Mouse (Mus musculus) layer of hippocampus, adult 9-10 months (tissue): ENCODE measurements around the gene Zfp462.
A peak's percentile ranks its signal among the peaks of the same experiment; 100 is the strongest.

ENCODE experiments used
- DNase-seq: peaks from one replicate; pipeline ENCODE4 v3.0.0; 2022; ENCODE audit warnings: low spot score

Gene Zfp462

DNA sequence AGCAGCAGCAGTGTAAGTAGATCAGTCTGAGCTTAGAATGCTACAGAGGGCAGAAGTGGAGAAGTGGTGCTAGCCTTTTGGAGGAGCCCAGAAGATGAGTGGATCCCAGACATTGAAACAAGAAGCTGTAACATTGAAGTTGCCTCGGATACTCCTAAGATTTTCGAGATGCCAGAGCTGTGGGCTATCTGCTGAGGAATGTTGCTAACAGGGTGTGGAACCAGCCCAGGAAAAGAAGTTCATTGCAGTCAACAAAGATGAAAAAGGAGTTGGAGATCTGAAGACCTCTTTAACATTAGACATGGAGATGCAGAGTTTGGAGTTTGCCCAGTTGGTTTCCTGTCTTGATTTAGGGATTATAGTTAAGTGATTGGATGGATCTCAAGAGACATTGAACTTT, 51.2 kb downstream of the Zfp462 start:
- no peak for DNase-seq

DNA sequence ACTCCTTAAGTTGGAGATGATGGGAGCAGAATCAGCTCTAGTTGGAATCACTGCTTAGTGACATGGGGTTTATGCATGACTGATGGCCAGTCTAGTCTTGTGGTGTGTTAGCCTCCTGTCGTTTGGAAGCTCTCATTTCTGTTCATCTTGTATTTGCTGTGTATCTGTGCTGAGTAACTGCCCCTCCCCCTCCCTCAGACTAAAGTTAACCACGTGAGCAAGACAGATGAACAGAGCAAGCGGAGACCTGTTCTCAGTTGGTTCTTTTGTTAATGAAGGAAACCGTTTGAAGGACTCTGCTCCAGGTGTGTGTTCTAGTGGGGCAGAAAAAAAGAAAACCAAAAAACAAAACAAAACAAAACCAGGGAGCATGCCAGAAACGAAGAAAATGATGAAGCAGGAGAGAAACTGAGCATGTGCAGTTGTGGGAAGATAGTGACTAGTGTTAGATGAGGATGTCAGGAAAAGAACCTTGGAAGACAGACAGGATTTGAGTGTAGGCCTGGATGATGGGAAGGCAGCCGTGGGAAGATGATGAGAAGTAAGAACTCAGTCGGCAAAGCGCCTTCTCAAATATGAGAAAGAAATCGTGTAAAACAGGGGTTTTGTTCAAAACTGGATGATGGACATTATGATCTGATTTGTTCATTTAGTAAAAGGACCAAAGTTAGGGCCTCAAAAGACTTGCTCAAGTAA, 53.4 kb downstream of the Zfp462 start:
- DNase-seq = no peak

DNA sequence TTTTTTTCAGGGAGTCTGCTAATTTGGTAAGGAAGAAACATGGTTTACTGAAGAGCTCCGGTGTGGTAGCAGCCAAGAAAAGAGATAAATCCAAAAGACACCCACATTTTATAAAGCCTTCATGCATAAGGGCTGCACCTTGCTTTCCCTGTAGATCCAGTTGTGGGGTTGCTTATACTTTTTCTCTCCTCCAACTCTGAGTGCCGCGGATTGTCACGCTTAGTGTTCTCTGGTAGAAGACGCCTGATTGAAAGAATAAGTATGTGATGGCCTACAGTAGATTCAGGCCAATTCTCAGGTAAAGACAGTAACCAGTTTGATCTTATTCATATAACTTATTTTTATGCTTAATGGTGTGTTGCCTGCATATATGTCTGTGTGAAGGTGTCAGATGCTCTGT, 54.7 kb downstream of the Zfp462 start:
- DNase-seq = no peak

DNA sequence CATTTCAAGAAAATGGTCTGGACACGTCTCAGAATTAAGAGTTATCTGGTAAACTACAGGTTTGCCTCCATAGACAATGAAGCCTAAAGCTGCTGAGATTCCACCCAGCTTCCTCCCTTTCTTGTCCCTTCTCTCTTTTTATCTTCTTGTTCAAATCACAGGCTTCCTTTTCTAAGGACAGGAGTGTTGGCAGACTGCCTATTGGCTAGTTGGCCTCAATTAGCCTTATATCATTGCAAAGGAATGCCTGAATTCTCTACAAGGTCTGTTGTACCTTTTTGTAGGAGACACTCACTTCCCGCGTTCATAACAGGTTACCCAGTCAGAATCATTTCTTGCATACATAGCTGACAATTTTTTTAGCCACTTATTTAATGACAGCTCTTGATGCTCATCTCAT, 56.5 kb downstream of the Zfp462 start:
- no peak for DNase-seq

DNA sequence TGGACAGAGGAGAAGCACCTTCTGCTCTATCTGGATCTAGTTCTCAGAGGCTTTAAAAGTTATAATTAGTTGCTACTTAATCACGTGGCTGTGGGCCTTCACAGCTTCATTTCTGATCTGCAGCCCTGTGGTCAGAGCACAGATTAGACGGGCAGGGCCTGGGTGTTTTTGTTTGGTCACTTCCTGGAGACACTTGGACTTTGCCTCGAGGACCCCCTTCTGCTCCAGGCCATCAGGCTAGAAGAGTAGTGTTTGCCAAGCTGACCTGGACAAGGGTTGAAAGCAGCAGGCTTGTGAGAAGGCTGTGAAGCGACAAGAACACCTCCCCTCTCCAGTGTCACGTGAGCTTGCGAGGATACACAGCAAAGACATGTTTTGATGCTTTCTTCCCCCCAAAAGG, 58.3 kb downstream of the Zfp462 start:
- DNase-seq = no peak

DNA sequence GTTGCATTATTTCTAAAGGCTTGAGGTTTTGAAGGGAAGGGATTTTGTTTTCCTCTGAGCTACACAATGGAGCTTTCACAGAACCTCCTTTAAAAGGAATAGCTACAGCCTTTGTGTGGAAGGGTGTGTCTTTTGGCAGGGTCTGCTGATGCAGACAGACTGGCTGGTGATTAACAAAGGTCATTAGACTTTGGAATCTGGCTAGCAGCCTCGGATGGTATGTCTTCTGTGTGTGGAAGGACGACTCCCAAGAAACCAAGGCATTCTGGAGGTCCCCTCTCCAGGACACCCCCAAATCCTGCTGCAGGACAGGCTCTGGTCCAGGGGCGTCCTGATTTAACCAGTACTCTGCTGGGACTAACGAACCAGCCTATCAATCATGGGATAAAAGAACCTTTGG, 60.2 kb downstream of the Zfp462 start:
- no peak for DNase-seq

DNA sequence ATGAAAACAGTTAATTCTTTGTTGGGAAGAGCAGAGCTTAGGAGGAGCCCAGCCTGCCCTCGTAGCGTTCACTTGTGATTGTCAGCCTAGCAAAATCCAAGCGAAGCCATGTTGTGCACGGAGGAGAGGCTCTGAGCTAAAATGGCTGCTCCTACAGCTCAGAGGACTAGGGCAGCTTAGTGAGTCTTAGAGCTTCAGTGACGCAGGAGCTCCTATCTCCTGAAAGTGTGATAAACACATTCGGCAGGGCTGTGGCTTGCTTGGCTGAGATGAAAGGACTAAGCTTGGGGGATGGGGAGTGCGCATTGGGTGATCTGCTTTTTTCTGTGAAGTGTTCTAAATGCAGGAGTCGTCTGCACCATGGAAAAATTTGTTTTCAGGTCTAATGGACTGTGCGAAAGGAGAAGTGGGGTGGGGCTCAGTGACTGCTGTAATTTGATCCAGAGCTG, 60.7 kb downstream of the Zfp462 start:
- DNase-seq = no peak

DNA sequence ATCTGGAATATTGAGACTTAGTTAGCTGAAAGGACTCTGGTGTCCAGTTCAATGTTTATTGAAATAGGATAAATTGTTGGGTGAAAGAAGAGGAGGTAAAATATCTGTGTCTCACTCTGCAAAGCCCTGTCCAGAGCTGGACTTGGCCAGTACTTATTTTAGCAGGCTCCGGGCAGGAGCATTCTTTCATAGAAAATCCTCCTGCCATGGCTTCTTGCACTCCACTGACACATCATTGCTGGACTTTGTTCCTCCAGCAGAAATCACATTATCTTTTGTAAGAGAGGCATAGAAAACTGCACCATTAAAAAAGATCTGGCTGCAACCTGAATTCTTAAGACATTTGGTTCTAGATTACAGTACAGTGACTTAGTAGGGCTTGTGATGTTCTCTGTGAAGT, 61.2 kb downstream of the Zfp462 start:
- no peak for DNase-seq

DNA sequence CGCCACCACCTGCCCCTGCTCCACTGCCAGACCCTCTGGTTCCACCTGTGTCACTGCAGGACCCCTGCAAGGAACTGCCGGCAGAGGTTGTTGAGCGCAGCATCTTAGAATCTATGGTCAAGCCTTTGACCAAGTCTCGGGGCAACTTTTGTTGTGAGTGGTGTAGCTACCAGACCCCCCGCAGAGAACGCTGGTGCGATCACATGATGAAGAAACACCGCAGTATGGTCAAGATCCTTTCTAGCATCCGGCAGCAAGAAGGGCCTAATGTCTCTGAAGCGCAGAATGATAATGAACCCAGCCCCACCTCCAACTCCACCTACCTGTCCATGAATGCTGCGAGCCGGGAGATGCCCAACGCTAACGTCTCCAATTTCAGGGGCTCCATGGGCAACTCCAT, 63.8 kb downstream of the Zfp462 start:
- no peak for DNase-seq

DNA sequence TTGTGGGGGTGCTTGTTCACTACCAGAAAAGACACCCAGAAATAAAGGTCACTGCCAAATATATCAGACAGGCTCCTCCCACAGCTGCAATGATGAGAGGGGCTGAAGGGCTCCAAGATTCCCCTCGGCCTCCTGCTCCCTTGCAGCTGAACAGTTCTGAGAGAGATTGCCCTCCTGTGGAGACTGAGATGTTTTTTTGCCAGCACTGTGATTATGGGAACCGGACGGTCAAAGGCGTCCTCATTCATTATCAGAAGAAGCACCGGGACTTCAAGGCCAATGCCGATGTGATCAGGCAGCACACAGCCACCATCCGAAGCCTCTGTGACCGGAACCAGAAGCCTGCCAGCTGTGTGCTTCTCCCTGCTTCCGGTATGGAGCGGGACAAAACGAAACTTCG, 66.5 kb downstream of the Zfp462 start:
- DNase-seq = no peak

DNA sequence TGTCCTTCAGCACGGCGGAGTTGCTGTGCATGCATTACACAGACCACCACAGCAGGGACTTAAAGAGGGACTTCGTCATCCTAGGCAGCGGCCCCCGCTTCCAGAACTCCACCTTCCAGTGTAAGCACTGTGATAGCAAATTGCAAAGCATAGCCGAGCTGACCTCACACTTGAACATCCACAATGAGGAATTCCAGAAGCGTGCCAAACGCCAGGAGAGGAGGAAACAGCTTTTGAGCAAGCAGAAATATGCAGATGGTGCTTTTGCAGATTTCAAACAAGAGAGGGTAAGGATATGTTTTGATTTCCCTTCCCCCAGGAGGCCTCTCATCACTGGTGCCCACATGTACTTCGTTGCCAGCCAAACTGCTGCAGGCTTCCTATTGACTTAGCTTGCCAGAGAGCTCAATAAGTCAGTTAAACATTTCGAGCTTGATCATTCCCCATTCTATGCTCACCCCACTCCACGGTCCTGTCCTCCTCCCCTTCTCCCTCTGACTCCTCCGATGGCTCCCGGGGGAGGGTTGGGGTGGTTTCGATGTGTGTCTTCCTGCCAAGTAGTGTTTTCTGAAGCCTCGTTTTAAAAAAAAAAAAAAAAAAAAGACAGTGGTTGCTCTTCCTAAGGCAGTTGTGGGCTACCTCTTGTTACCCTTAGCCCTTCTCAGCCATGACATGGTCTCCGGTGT, 68.9 kb downstream of the Zfp462 start:
- peak; percentile 31 for DNase-seq

DNA sequence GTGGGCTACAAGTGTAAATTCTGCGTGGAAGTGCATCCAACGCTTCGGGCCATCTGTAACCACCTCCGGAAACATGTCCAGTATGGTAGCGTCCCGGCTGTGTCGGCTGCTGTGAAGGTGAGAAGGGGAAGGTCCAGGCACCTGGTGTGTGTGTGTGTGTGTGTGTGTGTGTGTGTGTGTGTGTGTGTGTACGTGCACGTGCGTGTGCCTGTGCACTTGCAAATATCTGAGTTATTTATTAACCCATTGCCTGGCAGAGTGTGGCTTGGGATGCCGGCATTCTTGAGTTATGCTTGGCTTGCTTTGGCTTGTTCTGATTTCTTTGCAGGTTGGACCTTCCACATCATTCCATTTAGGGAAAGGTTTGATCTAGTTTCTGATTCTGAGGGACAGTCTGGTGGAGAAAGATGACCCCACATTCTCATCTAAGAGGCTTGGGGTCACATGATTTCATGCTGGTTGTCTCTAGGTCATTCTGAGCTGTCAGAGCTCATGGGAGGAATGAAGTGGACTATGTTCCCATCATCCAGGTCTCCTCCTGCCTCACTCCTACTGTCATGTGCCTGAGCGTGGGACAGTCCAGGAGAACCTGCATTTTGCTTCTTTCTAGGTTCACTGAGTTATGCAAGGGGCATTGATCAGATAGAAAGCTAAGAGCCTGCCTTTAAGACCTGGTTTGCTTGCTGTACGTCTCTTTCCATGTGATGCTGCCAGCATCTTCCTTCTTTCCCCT, 70.0 kb downstream of the Zfp462 start:
- DNase-seq = no peak

DNA sequence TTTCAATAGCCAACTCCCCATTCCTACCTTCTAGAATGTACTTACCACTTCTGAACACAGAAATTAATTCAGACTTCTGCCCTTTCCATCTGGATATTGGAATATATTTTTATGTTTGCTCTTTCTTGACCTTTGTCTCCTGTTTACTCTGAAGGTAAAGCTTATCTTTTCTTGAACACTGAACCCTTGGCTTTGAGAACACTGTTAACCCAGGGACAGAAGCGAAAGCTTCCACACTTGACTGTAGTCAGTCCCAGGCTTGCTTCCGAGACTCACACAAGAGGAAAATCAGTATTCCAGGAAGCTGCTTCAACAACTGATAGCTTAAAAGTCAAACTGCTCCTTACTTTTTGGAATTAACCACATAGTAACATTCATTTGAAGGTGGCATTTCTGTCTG, 70.7 kb downstream of the Zfp462 start:
- no peak for DNase-seq

DNA sequence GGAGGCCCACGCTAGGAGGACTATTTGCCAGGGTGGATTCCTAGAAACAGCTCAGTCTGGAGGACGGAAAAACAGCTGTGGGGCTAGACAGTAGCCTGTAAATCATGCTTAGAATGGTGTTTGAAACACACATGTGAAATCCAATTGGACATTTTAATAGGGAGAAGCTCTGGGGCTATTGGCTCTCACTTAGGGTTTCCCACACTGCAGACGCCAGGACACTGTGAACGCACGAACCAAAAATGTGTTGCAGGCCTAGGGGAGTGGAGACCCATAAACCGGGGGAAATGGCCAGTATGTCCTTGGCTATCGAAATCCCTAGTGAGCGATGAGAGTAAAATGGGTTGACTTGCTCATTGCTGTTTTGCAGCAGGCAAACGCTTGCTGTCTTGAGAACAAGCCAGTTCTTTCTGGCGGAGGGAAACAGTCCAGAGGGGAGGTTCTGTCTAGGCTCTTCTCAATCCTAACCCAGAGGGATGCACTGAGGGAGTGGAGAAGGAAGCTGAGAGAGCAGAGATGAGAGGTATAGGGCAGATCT, 81.3 kb downstream of the Zfp462 start:
- DNase-seq = no peak

DNA sequence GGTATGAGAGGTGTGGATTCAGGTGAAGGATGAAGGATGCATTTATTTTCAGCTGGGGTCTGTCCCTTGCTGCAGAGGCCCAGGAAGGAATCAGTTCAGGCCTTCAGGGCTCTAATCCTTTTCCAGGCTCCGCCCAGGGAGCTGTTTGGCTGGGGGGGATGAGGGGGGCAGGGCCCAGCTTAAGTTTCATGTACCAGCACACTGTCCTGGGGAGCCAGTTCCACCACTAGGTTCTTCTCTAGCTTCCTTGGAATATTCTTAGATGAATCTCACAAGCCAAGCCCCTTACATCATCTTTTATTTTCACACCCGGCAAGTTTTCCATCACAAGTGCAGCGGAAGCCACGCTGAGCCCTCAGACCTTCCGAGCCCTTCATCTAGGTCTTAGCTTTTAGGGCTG, 85.6 kb downstream of the Zfp462 start:
- no peak for DNase-seq

DNA sequence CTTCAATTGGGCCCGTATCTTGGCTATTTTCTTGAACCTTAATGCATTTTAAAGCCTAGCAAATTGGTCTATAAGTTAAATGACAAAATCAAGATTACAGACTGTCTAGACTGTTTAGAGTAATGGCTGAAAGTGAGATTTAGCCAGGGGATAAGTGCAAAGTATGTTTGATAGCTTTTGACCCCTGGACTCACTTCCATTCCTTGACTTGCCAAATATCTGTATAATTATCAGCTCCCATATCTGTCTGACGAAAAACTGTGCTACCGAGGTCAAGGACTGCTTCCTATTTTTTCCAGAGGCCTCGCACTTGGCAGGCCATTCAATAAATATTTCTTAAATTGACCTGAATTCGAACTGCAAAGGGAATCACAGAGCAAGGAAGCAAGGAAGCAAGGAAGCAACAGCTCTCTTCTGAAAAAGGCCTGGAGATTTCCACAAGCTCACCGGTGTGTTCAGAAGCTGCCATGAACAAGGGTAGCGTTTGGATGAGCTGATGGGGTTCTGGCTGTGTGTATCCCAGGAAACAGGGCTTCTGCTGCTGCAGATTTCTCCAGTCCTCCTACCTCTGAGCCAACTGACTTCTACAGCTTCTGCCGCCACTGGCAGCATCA, 87.6 kb downstream of the Zfp462 start:
- DNase-seq = no peak

DNA sequence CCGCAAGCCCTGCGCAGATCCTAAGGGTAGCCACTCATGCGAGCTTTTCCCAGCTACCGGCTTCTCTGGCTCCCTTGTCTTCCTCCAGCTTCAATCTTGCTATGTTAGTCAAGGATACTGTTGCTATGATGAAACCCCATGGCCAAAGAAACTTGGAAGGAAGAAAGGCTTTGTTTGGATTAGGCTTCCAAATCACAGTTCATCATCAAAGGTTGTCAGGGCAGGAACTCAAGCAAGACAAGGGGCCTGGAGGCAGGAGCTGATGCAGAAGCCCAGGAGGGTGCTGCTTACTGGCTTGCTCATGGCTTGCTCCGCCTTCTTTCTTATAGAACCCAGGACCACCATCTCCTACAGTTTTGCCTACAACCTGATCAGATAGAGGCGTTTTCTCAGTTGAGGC, 88.6 kb downstream of the Zfp462 start:
- DNase-seq = no peak

DNA sequence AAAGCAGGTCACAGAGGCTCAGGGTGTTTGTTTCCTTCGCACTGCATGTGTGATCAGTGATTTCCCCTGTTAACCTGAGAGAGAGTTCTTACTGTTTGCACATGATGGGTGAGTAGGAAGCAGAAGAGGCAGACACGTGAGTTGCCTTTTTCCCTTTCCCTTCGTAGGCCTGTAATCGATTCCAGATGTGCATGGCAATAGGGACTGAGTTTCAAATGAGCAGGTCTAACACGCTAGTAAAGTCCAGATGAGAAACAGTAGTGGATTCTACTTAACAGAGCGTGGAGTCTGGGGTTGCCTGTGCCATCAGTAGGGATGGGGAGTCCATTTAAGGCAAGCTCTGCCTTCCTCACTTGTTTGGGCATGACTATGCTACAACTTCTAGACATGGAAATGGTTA, 93.3 kb downstream of the Zfp462 start:
- no peak for DNase-seq

DNA sequence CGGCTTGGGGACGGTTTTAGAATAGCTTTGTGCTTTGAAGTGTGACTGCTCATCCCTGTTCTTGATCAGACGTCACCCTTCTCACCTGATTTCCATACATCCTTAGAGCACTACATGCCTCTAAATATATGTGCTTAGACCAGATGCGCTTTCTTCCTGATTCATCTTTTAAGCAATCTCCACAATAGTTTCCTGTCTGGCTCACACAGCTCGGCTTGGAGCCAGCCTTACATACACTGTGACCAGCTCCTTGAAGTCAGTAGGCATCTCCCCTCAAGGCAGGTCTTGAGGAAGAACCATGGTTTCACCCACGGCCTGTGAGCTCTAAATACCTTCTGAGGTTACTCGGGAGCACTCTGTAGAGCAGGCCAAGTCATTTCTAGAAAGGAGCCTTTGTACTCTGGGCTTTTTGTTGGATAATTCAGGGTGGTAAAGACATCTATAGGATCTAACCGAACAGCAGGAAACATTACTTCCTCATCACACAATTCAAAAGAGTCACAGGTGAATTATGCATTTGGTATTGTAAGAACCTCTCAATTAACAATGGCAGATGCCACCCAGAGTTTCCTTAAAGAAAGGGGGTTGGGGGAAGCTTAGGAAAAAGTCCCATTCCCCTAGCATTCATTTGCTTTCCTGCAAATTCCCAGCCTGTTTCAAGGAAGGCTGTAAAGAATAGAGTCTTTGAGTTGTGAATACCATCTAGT, 95.6 kb downstream of the Zfp462 start:
- DNase-seq = no peak

DNA sequence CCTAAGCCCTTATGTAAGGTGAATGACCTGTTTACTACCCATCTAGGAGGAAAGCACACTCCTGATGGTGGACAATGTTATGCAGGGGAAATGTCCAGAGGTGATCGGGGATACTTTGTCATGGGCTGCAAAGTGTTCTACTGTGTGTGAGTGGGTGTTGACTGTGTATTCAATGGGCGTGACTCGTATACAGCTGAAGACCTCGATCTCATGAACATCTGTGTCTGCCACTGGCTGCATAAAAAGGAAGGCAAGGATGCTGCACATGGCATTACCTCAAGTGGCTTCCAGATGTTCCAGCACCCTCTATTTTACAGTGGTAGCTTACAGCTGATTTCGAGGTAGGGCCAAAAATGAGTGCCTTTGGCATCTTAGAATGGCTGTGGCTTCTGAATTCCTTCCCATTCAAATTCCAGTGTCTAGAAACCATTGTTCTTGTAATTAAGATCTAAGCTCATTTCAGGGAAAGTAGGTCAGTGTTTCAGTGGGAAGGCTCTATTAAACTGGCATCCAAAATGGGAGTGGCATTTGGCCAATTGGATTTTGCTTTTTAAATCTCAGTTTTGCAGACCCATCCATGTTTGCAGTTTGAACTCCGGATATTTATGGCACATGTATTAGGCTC, 96.4 kb downstream of the Zfp462 start:
- no peak for DNase-seq

DNA sequence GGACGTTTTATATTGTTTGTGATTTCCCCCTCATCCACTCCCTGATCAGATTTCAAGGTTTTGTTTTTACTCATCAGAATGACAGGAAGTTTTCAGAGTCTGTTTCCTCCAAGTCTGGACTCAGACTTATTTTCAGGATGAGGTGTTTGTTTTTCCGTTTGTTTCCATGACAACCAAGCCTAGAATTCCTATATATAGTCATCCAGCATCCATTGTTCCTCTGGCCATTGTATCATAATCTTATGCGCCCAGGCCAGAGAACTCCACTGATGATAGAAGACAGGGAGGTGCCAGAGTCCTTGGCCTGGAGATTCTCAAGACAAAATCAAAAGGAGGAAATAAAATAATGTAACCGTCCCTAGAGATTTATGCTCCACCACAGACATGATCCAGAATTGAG, 97.7 kb downstream of the Zfp462 start:
- no peak for DNase-seq

DNA sequence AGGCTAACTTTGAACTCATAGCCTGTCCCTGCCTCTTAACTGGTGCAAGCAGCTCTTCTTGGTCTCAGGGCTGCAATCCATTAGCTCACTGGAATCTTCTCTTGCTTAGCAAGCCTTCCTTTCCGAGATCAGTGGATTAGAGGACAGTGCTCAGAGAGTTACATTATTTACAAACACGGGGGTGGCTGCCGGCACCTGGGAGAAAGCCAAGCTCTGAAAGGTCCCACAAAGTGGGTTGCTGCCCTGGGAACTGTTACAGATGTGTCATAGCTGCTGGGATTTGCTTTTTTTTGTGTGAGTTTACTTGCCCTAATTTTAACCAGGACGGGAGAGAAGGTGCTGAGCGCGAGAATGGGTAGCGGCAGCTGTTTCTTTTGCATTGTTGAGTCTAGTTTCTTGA, 102.4 kb downstream of the Zfp462 start:
- DNase-seq = no peak
